Mouse (Mus musculus): ENCODE results near the gene Rassf2.

DNA sequence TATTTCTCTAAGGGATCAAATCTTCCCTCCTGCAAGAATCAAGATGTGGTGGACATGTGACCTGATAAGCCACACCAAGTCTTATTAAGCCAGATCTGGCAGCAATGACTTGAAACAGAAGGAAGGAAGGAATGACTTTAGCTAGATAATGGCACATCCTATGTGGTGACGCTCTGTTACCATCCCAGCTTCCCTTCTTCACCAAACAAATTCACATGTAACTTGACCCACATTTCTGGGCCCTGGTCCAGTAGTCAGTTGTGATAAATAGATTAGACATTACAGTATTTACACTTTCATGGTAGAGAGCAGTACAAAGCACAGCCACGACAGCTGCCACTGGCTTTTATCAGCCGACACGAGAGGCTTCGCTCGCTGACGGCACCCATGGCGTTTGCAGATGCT, 25.3 kb upstream of the Rassf2 start:
- TF ChIP-seq CTCF (IDR thresholded peaks at IDR 0.05; ENCODE audit: low read depth) (no peak), EP300 (IDR thresholded peaks at IDR 0.05; ENCODE audit: low read depth) (no peak)
